Mouse (Mus musculus) midbrain, embryonic 16.5 days (tissue): ENCODE data around the gene Cd300lg. TPM values are rescaled to one million over a fixed set of nuclear protein-coding genes. Genes with fewer than 3 reads are reported as not detected.

Experiments
- ATAC-seq: fragments of 200-750 bp; cut with Nextera tagmentation; 2 replicates; pipeline ENCODE4 v1.8.0; 2017; ENCODE audit warnings: moderate TSS enrichment
- H3K27ac ChIP-seq: fragments of 300-500 bp; sonication (generic); 2 replicates; pipeline ENCODE4 v1.5.1; 2014; ENCODE audit warnings: mild to moderate bottlenecking, low read length, mixed read lengths
- H3K27me3 ChIP-seq: fragments of 300-500 bp; sonication (generic); 2 replicates; pipeline ENCODE4 v1.6.1; 2014; ENCODE audit warnings: low read depth, low read length, mixed read lengths; ENCODE audit not compliant: control insufficient read depth, insufficient read depth
- H3K36me3 ChIP-seq: fragments of 300-500 bp; sonication (generic); 2 replicates; pipeline ENCODE4 v1.6.1; 2014; ENCODE audit warnings: mild to moderate bottlenecking, low read length, moderate library complexity, mixed read lengths; ENCODE audit not compliant: control insufficient read depth, insufficient read depth
- H3K4me1 ChIP-seq: fragments of 300-500 bp; sonication (generic); 2 replicates; pipeline ENCODE4 v1.6.1; 2014; ENCODE audit warnings: mild to moderate bottlenecking, low read length, mixed read lengths; ENCODE audit not compliant: control insufficient read depth, insufficient read depth
- H3K4me2 ChIP-seq: fragments of 300-500 bp; sonication (generic); 2 replicates; pipeline ENCODE4 v1.6.1; 2014; ENCODE audit warnings: mild to moderate bottlenecking, low read length, mixed read lengths
- H3K4me3 ChIP-seq: fragments of 300-500 bp; sonication (generic); 2 replicates; pipeline ENCODE4 v1.5.1; 2014; ENCODE audit warnings: low read depth, mild to moderate bottlenecking, low read length, moderate library complexity, mixed read lengths
- H3K9ac ChIP-seq: fragments of 300-500 bp; sonication (generic); 2 replicates; pipeline ENCODE4 v1.6.1; 2014; ENCODE audit warnings: low read depth, low read length, mixed read lengths
- H3K9me3 ChIP-seq: fragments of 300-500 bp; sonication (generic); replicated peaks from 2 replicates; pipeline ENCODE4 v1.6.1; 2014; ENCODE audit warnings: mild to moderate bottlenecking, low read length, mixed read lengths; ENCODE audit not compliant: control insufficient read depth, poor library complexity, severe bottlenecking
- WGBS: fragments of 180-500 bp; shearing (Covaris S2); extraction: QIAGEN DNeasy Blood & Tissue Kit; methylation state at CpG from one replicate; pipeline ENCODE4 v1.1.7; 2014; 5-methylcytosine and 5-hydroxymethylcytosine counted together
- polyA plus RNA-seq: library from polyadenylated mRNA; unstranded; fragments of >200 nt; fragmentation: Nextera tagmentation; extraction: Ambion mirVana; gene quantifications from 2 replicates; pipeline ENCODE4 v1.2.1, GENCODE M21; 2015

The Cd300lg gene
- polyA plus RNA-seq, 1 experiment from 2014 or later, result 0.23 TPM

DNA sequence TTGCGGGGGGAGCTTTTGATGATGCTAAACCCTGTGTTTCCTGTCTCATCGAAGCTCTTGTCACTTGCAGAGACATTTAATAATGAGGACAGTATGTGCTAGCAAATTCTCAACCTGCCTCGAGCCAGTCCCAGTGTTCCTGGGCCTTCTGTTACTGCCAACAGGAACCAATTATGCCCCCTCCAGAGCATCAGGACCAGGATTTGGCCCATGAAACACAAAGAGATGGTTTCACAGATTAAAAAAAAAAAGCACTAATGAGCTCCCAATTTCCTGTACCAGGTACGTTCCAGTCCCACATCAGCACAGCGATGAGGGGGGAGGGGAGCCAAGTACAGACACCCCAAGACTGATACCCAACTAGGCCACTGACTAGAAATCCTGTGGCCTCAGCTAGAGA is 20.1 kb upstream of the Cd300lg start:
- H3K4me1 ChIP-seq, result peaks cover 17% of the 10 kb centered on the region
- no peak overlapping the region for H3K4me2 ChIP-seq
- H3K9ac ChIP-seq, result no peak overlapping the region
- no peaks in the 10 kb centered on the region for H3K27me3 ChIP-seq
- ATAC-seq, result no peak
- no peaks in the 10 kb centered on the region for H3K9me3 ChIP-seq
- 80% methylated on average over 5 of the region's 5 CpGs for WGBS
- no peak overlapping the region for H3K4me3 ChIP-seq
- H3K36me3 ChIP-seq, result peaks cover 4% of the 10 kb centered on the region; the same call in 1 of the 2 replicates
- no peak overlapping the region for H3K27ac ChIP-seq

DNA sequence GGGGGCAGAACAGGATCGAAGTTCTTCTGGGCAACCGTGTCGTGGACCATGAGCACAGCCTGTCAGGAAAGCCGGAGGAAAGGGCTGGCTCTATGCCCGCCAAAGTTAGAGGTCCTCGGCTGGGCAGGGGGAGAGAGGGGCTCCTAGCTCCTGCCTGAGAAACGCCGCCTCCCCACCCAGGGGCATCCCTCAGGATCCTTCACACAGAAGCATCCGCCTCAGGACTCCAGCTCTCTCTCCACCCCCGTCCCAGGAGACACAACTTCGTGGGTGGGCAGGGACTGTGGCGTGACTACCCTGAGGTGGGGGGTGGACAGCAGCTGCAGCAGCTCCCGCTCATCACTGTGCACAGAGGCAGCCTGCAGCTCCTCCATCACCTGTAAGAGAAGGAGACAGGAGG is 17.9 kb upstream of the Cd300lg start:
- H3K27me3 ChIP-seq, result no peaks in the 10 kb centered on the region
- no peak overlapping the region for H3K4me3 ChIP-seq

GRCm38 (mm10) chr11:102024084-102024758 is 17.1 kb upstream of the Cd300lg start:
- no peak for ATAC-seq
- WGBS, result 89% methylated on average over 6 of the region's 6 CpGs
- no peak overlapping the region for H3K27ac ChIP-seq
- H3K27me3 ChIP-seq, result no peaks in the 10 kb centered on the region
- peaks cover 4% of the 10 kb centered on the region; the same call in 1 of the 2 replicates for H3K36me3 ChIP-seq
- no peak overlapping the region for H3K4me3 ChIP-seq
- H3K4me2 ChIP-seq, result no peak overlapping the region; the same call in 1 of the 2 replicates
- no peak overlapping the region for H3K9ac ChIP-seq
- H3K9me3 ChIP-seq, result no peaks in the 10 kb centered on the region
- H3K4me1 ChIP-seq, result peaks cover 25% of the 10 kb centered on the region

More for the DNA sequence above, 17.9 kb upstream of the Cd300lg start:
- no peak for ATAC-seq
- Histone ChIP-seq H3K9me3 (no peaks in the 10 kb centered on the region), H3K9ac (no peak overlapping the region), H3K4me1 (peaks cover 25% of the 10 kb centered on the region), H3K27ac (no peak overlapping the region), H3K36me3 (peaks cover 4% of the 10 kb centered on the region; the same call in 1 of the 2 replicates), H3K4me2 (no peak overlapping the region)
- WGBS, result 84% methylated on average over 12 of the region's 13 CpGs

DNA sequence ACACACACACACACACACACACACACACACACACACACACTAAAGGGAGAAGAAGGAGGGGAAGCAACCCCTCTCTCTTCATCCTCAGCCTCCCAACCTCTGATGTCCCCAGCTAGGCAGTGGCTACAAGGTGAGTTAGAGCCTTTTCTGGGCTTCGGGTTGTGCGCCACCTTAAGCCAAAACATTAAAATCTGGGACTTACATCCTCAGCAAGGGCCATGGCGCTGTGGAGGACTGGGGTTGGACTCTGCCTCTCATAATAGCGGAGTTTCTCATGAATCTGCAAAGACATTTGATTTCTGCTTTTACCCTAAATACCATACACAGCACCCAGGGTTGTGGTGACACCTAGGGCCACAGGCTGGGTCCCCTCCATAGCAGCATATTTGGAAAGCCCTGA is 16.4 kb upstream of the Cd300lg start:
- H3K27ac ChIP-seq, result no peak overlapping the region
- H3K27me3 ChIP-seq, result no peaks in the 10 kb centered on the region
- H3K4me3 ChIP-seq, result no peak overlapping the region
- peak overlapping the region; percentile 68 for H3K4me2 ChIP-seq
- ATAC-seq, result no peak
- H3K4me1 ChIP-seq, result peaks cover 25% of the 10 kb centered on the region
- H3K9me3 ChIP-seq, result no peaks in the 10 kb centered on the region
- H3K9ac ChIP-seq, result peak overlapping the region; percentile 28; the same call in 1 of the 2 replicates
- WGBS, result 72% methylated on average over 4 of the region's 4 CpGs
- H3K36me3 ChIP-seq, result peaks cover 4% of the 10 kb centered on the region; the same call in 1 of the 2 replicates

DNA sequence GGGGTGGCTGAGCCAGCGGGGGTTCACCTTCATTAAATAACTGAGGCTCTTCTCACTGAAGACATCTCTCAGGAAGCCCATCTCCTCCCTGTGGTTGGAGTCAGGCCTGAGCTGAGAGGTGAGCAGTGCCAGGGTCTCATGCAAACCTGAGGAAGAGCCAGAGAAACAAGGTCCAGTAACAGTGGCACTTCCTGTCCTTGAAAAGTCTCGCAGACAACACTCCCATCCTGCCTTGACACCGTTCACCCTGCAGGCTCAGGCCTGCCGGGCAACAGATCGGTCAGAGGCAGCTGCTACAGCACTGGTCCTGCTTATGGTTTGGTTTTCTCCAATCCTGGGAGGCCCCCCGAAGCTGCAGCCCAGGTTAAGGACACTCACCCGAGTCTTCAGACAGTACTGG is 16.0 kb upstream of the Cd300lg start:
- ATAC-seq, result no peak
- Histone ChIP-seq H3K27ac (no peak overlapping the region), H3K9ac (peak overlapping the region; percentile 28; the same call in 1 of the 2 replicates), H3K4me1 (peaks cover 25% of the 10 kb centered on the region), H3K4me3 (peak overlapping the region; percentile 66; the same call in 1 of the 2 replicates), H3K36me3 (peaks cover 4% of the 10 kb centered on the region; the same call in 1 of the 2 replicates), H3K9me3 (no peaks in the 10 kb centered on the region), H3K27me3 (no peaks in the 10 kb centered on the region), H3K4me2 (peak overlapping the region; percentile 68)
- WGBS, result 30% methylated on average over 7 of the region's 7 CpGs

- whole genome bisulfite sequencing, result 3% methylated on average over 23 of the region's 23 CpGs
- peak overlapping the region; percentile 68 for H3K4me2 ChIP-seq
- H3K9ac ChIP-seq, result peak overlapping the region; percentile 83
- H3K27ac ChIP-seq, result peak overlapping the region; percentile 86
- peaks cover 25% of the 10 kb centered on the region for H3K4me1 ChIP-seq
- peaks cover 4% of the 10 kb centered on the region; the same call in 1 of the 2 replicates for H3K36me3 ChIP-seq
- H3K9me3 ChIP-seq, result no peaks in the 10 kb centered on the region
- peak; percentile 40 for ATAC-seq
- H3K4me3 ChIP-seq, result peak overlapping the region; percentile 66
- H3K27me3 ChIP-seq, result no peaks in the 10 kb centered on the region
Observed at GRCm38 (mm10) chr11:102025991-102026660, 15.2 kb upstream of the Cd300lg start.

DNA sequence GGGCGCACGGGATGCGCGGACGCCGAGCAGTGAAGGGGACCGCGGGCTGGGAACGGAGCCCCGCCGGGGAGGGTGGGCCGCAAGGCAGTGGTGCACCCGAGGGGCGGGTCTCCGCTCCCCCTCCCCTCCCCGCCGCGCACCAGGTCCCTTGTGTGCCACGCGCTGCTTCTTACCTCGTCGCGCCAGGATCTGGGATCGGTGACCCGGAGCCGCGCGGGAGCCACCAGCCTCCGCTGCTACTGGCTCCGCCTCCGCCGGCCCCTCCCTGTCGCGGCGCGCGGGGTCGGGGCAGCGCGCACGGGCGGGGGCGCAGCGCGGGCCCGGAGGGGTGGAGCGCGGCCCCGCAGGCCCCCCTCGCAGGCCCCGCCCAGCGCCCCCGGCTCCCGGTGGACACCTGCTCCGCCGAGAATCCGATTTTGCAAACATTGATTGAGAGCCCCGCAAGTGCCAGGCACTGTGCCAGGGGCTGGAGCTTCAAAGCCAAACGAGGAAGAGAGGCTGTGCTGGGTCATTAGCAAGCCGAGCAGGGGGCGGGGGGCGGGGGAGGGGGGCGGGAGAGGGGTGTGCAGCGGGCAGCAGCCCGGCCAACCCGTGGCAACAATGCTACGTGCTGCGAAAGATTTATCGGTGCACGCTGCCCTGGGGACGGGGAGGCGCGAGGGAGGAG is 14.5 kb upstream of the Cd300lg start:
- peak overlapping the region; percentile 86 for H3K27ac ChIP-seq
- no peaks in the 10 kb centered on the region for H3K27me3 ChIP-seq
- H3K4me1 ChIP-seq, result peaks cover 25% of the 10 kb centered on the region
- WGBS, result under 1% methylated on average over 64 of the region's 73 CpGs
- H3K4me3 ChIP-seq, result peak overlapping the region; percentile 66
- H3K36me3 ChIP-seq, result peaks cover 3% of the 10 kb centered on the region; the same call in 1 of the 2 replicates
- no peaks in the 10 kb centered on the region for H3K9me3 ChIP-seq
- peak; percentile 86 for ATAC-seq
- peak overlapping the region; percentile 83 for H3K9ac ChIP-seq
- peak overlapping the region; percentile 68 for H3K4me2 ChIP-seq

DNA sequence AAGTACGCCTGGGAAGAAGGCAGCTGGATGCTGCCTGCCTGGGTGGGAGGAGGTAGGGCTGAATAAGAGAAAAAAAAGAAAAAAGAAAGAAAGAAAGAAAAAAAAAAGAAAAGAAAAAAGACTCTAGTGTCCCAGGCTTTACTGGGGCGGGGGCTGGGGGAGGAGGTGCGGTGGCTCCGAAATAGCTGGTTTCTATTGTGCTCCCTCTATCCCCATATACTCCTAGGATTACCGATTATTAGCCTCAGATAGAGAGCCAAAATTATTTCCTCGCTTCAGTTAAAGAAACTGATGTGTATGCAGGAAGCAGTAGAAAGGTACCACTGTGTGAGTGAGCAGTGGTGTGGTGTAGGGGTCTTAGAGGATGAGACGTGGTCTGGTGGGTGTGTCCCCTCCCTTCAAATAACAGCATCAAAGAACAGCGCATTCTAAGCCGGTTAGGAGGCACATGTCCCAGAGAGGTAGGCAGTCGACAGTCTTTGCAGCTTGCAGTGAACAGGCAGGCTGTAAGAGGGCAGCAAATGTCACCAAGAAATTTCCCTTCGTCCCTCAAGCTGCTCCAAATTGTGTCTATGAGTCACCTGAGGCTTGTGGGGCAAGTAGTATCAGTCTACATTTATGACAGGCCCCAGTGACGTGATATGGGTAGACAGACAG is 13.8 kb upstream of the Cd300lg start:
- H3K9me3 ChIP-seq, result no peaks in the 10 kb centered on the region
- no peaks in the 10 kb centered on the region for H3K27me3 ChIP-seq
- peaks cover 25% of the 10 kb centered on the region for H3K4me1 ChIP-seq
- no peaks in the 10 kb centered on the region; the same call in 1 of the 2 replicates for H3K36me3 ChIP-seq
- peak; percentile 62 for ATAC-seq
- peak overlapping the region; percentile 68 for H3K4me2 ChIP-seq
- peak overlapping the region; percentile 83 for H3K9ac ChIP-seq
- 3% methylated on average over 12 of the region's 12 CpGs for whole genome bisulfite sequencing
- H3K4me3 ChIP-seq, result peak overlapping the region; percentile 66
- peak overlapping the region; percentile 86 for H3K27ac ChIP-seq
